Comparison of ENCODE assay signal across 8 mouse cellular contexts in the genomic region with DNA sequence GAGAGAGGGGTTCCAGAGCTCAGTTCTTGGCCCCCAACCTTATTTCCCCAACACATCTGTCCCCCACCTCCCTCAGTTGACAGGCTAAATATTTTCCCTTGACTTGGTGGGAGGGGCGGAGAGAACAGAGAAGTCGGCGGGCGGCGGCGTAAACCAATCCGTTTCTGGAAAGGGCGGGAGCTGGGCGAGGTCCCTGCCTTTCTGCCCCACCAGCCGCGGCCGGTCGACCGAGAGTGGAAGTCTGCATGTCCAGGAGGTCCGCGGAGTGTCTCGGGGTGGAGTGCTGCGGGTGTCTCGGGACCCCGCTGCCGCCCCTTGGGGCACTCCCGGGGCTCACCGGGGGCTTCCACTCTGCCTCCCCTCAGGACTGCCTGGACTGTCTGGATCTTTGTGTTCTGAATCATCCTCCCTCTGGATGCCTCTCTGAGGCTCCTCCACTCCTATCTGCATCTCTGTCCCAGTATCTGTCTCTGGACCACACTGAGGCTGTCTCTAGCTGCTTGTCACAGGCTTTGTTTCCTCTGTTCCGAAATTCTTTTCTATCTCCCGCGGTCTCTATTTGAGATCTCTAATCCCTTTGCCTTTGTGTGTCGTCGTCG. TPM values are rescaled to one million over a fixed set of nuclear protein-coding genes. Genes with fewer than 3 reads are reported as not detected.
DNase-seq lines count a peak whose midpoint lies in the region; ATAC-seq lines count a peak whose summit lies in the region.

A gene (plus strand): TSS at position 216 of the 599 bp plus-strand sequence.

- peak within 1 kb of the TSS; percentile 62 for H3K9ac ChIP-seq in embryonic facial prominence, embryonic 14.5 days (ENCODE audit: low read depth, low read length)
- H3K9ac ChIP-seq in limb, embryonic 15.5 days: no peak within 1 kb of the TSS

- peak; percentile 54 for DNase-seq in adrenal gland, postnatal 10 days
- DNase-seq in adrenal gland, adult 8-10 months: no peak
- no peak for DNase-seq in embryonic facial prominence, embryonic 14.5 days (ENCODE audit: low spot score)
- peak; percentile 51 for DNase-seq in hindbrain, embryonic 10.5 days (ENCODE audit: low spot score)
- peak; percentile 56 for DNase-seq in neural tube, embryonic 10.5 days (ENCODE audit: extremely low spot score, low spot score)
- no peak for DNase-seq in natural killer cell, adult 2 months (ENCODE audit: low spot score in 2 of 2)
- DNase-seq in thymus, postnatal 0 days (ENCODE audit: low spot score): no peak

- H3K4me1 ChIP-seq in embryonic facial prominence, embryonic 14.5 days (ENCODE audit: control insufficient read depth, insufficient read depth, low read length): peaks cover 27% of the 10 kb centered on the region
- peaks cover 35% of the 10 kb centered on the region for H3K4me1 ChIP-seq in hindbrain, embryonic 10.5 days (replicated peaks)
- peaks cover 33% of the 10 kb centered on the region for H3K4me1 ChIP-seq in limb, embryonic 15.5 days

- H3K27me3 ChIP-seq in embryonic facial prominence, embryonic 14.5 days (replicated peaks; ENCODE audit: control insufficient read depth, insufficient read depth, low read length): peaks cover 84% of the 10 kb centered on the region
- H3K27me3 ChIP-seq in hindbrain, embryonic 10.5 days (ENCODE audit: insufficient read depth, poor library complexity, severe bottlenecking): peaks cover 100% of the 10 kb centered on the region
- peaks cover 100% of the 10 kb centered on the region for H3K27me3 ChIP-seq in limb, embryonic 15.5 days

- ATAC-seq in embryonic facial prominence, embryonic 14.5 days (ENCODE audit: low read depth): no peak
- peak; percentile 12; the same call in 1 of the 2 replicates for ATAC-seq in limb, embryonic 15.5 days (ENCODE audit: insufficient number of reproducible peaks, low FRiP score, low TSS enrichment, low read depth)

- H3K27ac ChIP-seq in embryonic facial prominence, embryonic 14.5 days (replicated peaks; ENCODE audit: low read depth, low read length): no peak within 1 kb of the TSS
- H3K27ac ChIP-seq in hindbrain, embryonic 10.5 days: peak within 1 kb of the TSS; percentile 67; the same call in 1 of the 2 replicates
- no peak within 1 kb of the TSS for H3K27ac ChIP-seq in limb, embryonic 15.5 days

- H3K4me2 ChIP-seq in embryonic facial prominence, embryonic 14.5 days (ENCODE audit: low read depth, low read length): peak within 1 kb of the TSS; percentile 70
- peak within 1 kb of the TSS; percentile 73 for H3K4me2 ChIP-seq in limb, embryonic 15.5 days

- WGBS in embryonic facial prominence, embryonic 14.5 days: under 1% methylated on average over 21 of the region's 29 CpGs
- 1% methylated on average over 29 of the region's 29 CpGs for WGBS in hindbrain, embryonic 10.5 days
- under 1% methylated on average over 29 of the region's 29 CpGs for WGBS in limb, embryonic 15.5 days

- H3K36me3 ChIP-seq in embryonic facial prominence, embryonic 14.5 days (ENCODE audit: control insufficient read depth, insufficient read depth, low read length): no peaks in the 10 kb centered on the region
- no peaks in the 10 kb centered on the region for H3K36me3 ChIP-seq in hindbrain, embryonic 10.5 days
- no peaks in the 10 kb centered on the region for H3K36me3 ChIP-seq in limb, embryonic 15.5 days

- peak within 1 kb of the TSS; percentile 42 for H3K4me3 ChIP-seq in embryonic facial prominence, embryonic 14.5 days (ENCODE audit: low read depth, low read length)
- H3K4me3 ChIP-seq in hindbrain, embryonic 10.5 days: peak within 1 kb of the TSS; percentile 53
- H3K4me3 ChIP-seq in limb, embryonic 15.5 days: peak within 1 kb of the TSS; percentile 40

- H3K9me3 ChIP-seq in embryonic facial prominence, embryonic 14.5 days (ENCODE audit: control insufficient read depth, low read length): no peaks in the 10 kb centered on the region
- H3K9me3 ChIP-seq in hindbrain, embryonic 10.5 days: no peaks in the 10 kb centered on the region
- no peaks in the 10 kb centered on the region for H3K9me3 ChIP-seq in limb, embryonic 15.5 days

RNA-seq across cellular contexts. Expression of the gene that starts here (rescaled TPM):
- 1 to 10 TPM in 1 of 2 experiments, under 1 TPM in 1; 0.99 to 2.7 TPM for total RNA-seq in adrenal gland, postnatal 10 days (2021)
- 1 to 10 TPM in 2 of 4 experiments, under 1 TPM in 2; 0.32 to 3.7 (median 1.9) TPM for total RNA-seq in adrenal gland, adult 8-10 months (2022)
- polyA plus RNA-seq in embryonic facial prominence, embryonic 14.5 days (2014; fragmentation: Nextera tagmentation; extraction: Ambion mirVana): 1.2 and 1.6 TPM in 2 replicates
- 0.48 and 0.72 TPM in 2 replicates for polyA plus RNA-seq in hindbrain, embryonic 10.5 days (2016; fragmentation: Nextera tagmentation; extraction: Ambion mirVana)
- 0.19 and 0.36 TPM in 2 replicates for polyA plus RNA-seq in limb, embryonic 15.5 days (2015; fragmentation: Nextera tagmentation; extraction: Ambion mirVana)
- 0.04 and 0.05 TPM in 2 replicates for polyA plus RNA-seq in thymus, postnatal 0 days (2015; fragmentation: Nextera tagmentation; extraction: Ambion mirVana)

Comparison
In these comparisons a context has a peak if more than half of its experiments do, and no peak if none do; other contexts are left out.
1. DNase-seq: peak in adrenal gland, postnatal 10 days (single experiment) and neural tube, embryonic 10.5 days (single experiment); none in adrenal gland, adult 8-10 months (single experiment), embryonic facial prominence, embryonic 14.5 days (single experiment), natural killer cell, adult 2 months (0 of 2) and thymus, postnatal 0 days (single experiment).
2. Peak in DNase-seq, H3K4me3 ChIP-seq and H3K27ac ChIP-seq in hindbrain, embryonic 10.5 days; RNA of the gene not detected or under 1 TPM.
3. Peak in ATAC-seq, H3K4me3 ChIP-seq and H3K4me2 ChIP-seq in limb, embryonic 15.5 days; RNA of the gene not detected or under 1 TPM.
4. Peak in every context shown above with its lines, with median percentiles within 50 percentile points of each other: H3K4me3 ChIP-seq.